8 mouse cellular contexts compared by ENCODE assay signal in genomic region chr6:139662462-139662861, GRCm38 (mm10).
A peak's percentile ranks its signal among the peaks of the same experiment; 100 is the strongest.
DNase-seq lines count a peak whose midpoint lies in the region; ATAC-seq and TF ChIP-seq lines count a peak whose summit lies in the region.
"Had no signal": no experiment of that assay in that cellular context is flagged by ENCODE, and none has a peak within 500 bp of the region (broad histone marks: within the 10 kb centered on the region; RNA-seq: fewer than 3 reads in every experiment).

No protein-coding gene starts in this region.

- in situ Hi-C loops in Patski (cut with MboI; ENCODE audit: low pct_unique_long_range_greater_than_20kb) = no loop called here

- intact Hi-C loops in left cerebral cortex, postnatal 25 days (cut with DNase I) = no loop called here

- DNase-seq in kidney, postnatal 10 days = peak; percentile 56
- no peak for DNase-seq in kidney, adult 18-20 months
- peak; percentile 7 for DNase-seq in Patski (ENCODE audit: low read depth, low spot score)
- DNase-seq in brain, adult 2 months (ENCODE audit: low read depth, low spot score) = peak; percentile 63
- peak; percentile 49 to 59 for DNase-seq in left cerebral cortex, postnatal 25 days (ENCODE audit: low spot score in 2 of 2)
- DNase-seq in telencephalon, adult 2 months (ENCODE audit: low read depth, low spot score) = peak; percentile 9
- DNase-seq in thymus, postnatal 25 days = no peak

- peak; percentile 68 for TF ChIP-seq CTCF in Patski (IDR thresholded peaks at IDR 0.05)

- H3K27me3 ChIP-seq in Patski = no peaks in the 10 kb centered on the region
- H3K27me3 ChIP-seq: megakaryocyte, embryonic 14.5 days had no signal

- POLR2A ChIA-PET in Patski (lab: Charles Lee) = no interaction called here

- peak; percentile 35 for ATAC-seq in Patski

- CTCF ChIA-PET in Patski (lab: Charles Lee) = no interaction called here

Comparison
In these comparisons a context has a peak if more than half of its experiments do, and no peak if none do; other contexts are left out.
1. DNase-seq: peak in kidney, postnatal 10 days (single experiment), Patski (single experiment), brain, adult 2 months (single experiment), left cerebral cortex, postnatal 25 days (2 of 2) and telencephalon, adult 2 months (single experiment); none in kidney, adult 18-20 months (single experiment) and thymus, postnatal 25 days (single experiment).